Mouse (Mus musculus) hindbrain, embryonic 11.5 days (tissue): ENCODE data around the gene Foxn1. TPM values are rescaled to one million over a fixed set of nuclear protein-coding genes. Genes with fewer than 3 reads are reported as not detected.

ENCODE experiments used
- ATAC-seq: fragments of 200-750 bp; cut with Nextera tagmentation; 2 replicates; pipeline ENCODE4 v1.8.0; 2017; ENCODE audit warnings: mild to moderate bottlenecking, moderate TSS enrichment, moderate library complexity; ENCODE audit not compliant: low FRiP score
- DNase-seq: peaks from one replicate; pipeline ENCODE4 v3.0.0-alpha.2; 2015; ENCODE audit warnings: low spot score
- H3K27ac ChIP-seq: fragments of 300-500 bp; sonication (generic); 2 replicates; pipeline ENCODE4 v1.5.1; 2014; ENCODE audit warnings: mild to moderate bottlenecking, low read depth, low read length
- H3K27me3 ChIP-seq: fragments of 300-500 bp; sonication (generic); 2 replicates; pipeline ENCODE4 v1.6.1; 2014; ENCODE audit warnings: mild to moderate bottlenecking, low read length, moderate library complexity, mixed read lengths; ENCODE audit not compliant: control insufficient read depth, insufficient read depth
- H3K36me3 ChIP-seq: fragments of 300-500 bp; sonication (generic); 2 replicates; pipeline ENCODE4 v1.6.1; 2014; ENCODE audit warnings: mild to moderate bottlenecking, low read length, moderate library complexity, mixed read lengths; ENCODE audit not compliant: control insufficient read depth, insufficient read depth
- H3K4me1 ChIP-seq: fragments of 300-500 bp; sonication (generic); replicated peaks from 2 replicates; pipeline ENCODE4 v1.6.1; 2014; ENCODE audit warnings: low read length, mixed read lengths; ENCODE audit not compliant: control insufficient read depth, insufficient read depth
- H3K4me2 ChIP-seq: fragments of 300-500 bp; sonication (generic); replicated peaks from 2 replicates; pipeline ENCODE4 v1.6.1; 2014; ENCODE audit warnings: mild to moderate bottlenecking, low read depth, low read length
- H3K4me3 ChIP-seq: fragments of 300-500 bp; sonication (generic); 2 replicates; pipeline ENCODE4 v1.5.1; 2014; ENCODE audit warnings: low read depth, low read length
- H3K9ac ChIP-seq: fragments of 300-500 bp; sonication (generic); 2 replicates; pipeline ENCODE4 v1.6.1; 2014; ENCODE audit warnings: low read depth, low read length
- H3K9me3 ChIP-seq: fragments of 300-500 bp; sonication (generic); 2 replicates; pipeline ENCODE4 v1.6.1; 2016; ENCODE audit warnings: low read length; ENCODE audit not compliant: control insufficient read depth
- WGBS: fragments of 180-500 bp; shearing (Covaris S2); extraction: QIAGEN DNeasy Blood & Tissue Kit; methylation state at CpG from one replicate; pipeline ENCODE4 v1.1.7; 2014; 5-methylcytosine and 5-hydroxymethylcytosine counted together
- polyA plus RNA-seq: library from polyadenylated mRNA; unstranded; fragments of >200 nt; fragmentation: Nextera tagmentation; extraction: Ambion mirVana; gene quantifications from 2 replicates; pipeline ENCODE4 v1.2.1, GENCODE M21; 2014

Foxn1 gene
- polyA plus RNA-seq, 1 experiment from 2014 or later, result 0.05 TPM

DNA sequence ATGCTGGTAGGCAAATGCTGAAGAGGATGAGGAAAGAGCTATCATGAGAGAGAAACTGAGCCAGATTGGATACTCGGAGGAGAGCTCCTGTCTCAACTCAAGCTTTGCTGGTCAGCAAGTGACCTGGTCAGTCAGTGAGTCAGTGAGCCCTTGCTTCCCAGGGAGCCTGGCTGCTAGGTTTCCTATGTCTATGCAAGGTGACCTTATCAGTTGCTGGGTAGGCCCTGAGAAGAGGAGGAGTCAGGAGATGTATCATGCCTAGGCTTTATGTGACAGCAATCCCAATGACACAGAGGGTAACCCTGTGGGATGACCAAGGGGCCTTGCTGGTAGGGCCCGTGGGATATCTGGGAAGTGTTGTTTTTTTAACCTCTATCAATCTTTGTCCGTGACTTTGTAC, 14.2 kb downstream of the Foxn1 start:
- no peaks in the 10 kb centered on the region for H3K27me3 ChIP-seq
- 78% methylated on average over 3 of the region's 3 CpGs for WGBS
- no peak for DNase-seq

DNA sequence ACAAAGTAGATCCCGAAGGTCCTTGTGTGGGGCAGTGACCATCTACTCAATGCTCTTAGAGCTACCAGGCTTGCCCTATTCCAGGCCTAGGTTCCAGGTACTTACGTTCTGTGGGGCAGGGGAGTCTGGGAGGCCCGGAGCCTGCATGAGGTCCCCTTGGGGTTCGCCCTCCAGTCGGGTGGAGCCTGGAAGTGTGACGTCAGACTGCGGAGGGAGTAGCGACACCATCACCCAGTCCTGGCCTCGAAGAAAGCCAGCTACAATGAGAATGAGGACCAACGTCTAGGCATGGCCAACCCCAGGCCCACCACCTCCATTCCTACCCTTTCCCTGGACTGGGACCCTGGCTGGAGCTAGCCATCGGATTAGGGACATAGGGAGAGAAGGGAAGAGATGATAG, 14.6 kb downstream of the Foxn1 start:
- no peak for ATAC-seq
- Histone ChIP-seq H3K36me3 (no peaks in the 10 kb centered on the region), H3K27me3 (no peaks in the 10 kb centered on the region), H3K27ac (no peak overlapping the region), H3K4me1 (0 out of 2 replicates have a peak, but pooled peaks cover 2% of the 10 kb centered on the region), H3K9ac (no peak overlapping the region), H3K9me3 (no peaks in the 10 kb centered on the region), H3K4me2 (no peak overlapping the region), H3K4me3 (no peak overlapping the region)
- DNase-seq, result no peak
- 89% methylated on average over 11 of the region's 11 CpGs for WGBS

More for the DNA sequence above, 14.2 kb downstream of the Foxn1 start:
- Histone ChIP-seq H3K27ac (no peak overlapping the region), H3K9me3 (no peaks in the 10 kb centered on the region), H3K4me2 (no peak overlapping the region), H3K4me3 (no peak overlapping the region), H3K9ac (no peak overlapping the region), H3K4me1 (0 out of 2 replicates have a peak, but pooled peaks cover 2% of the 10 kb centered on the region), H3K36me3 (no peaks in the 10 kb centered on the region)
- ATAC-seq, result no peak

GRCm38 (mm10) chr11:78370389-78370788, 16.0 kb downstream of the Foxn1 start:
- ATAC-seq (no peak), DNase-seq (no peak)
- Histone ChIP-seq H3K36me3 (no peaks in the 10 kb centered on the region), H3K27ac (no peak overlapping the region), H3K4me1 (0 out of 2 replicates have a peak, but pooled peaks cover 2% of the 10 kb centered on the region), H3K4me2 (no peak overlapping the region), H3K27me3 (no peaks in the 10 kb centered on the region), H3K9ac (no peak overlapping the region), H3K9me3 (no peaks in the 10 kb centered on the region), H3K4me3 (no peak overlapping the region)
- WGBS, result 73% methylated on average over 1 of the region's 1 CpGs

DNA sequence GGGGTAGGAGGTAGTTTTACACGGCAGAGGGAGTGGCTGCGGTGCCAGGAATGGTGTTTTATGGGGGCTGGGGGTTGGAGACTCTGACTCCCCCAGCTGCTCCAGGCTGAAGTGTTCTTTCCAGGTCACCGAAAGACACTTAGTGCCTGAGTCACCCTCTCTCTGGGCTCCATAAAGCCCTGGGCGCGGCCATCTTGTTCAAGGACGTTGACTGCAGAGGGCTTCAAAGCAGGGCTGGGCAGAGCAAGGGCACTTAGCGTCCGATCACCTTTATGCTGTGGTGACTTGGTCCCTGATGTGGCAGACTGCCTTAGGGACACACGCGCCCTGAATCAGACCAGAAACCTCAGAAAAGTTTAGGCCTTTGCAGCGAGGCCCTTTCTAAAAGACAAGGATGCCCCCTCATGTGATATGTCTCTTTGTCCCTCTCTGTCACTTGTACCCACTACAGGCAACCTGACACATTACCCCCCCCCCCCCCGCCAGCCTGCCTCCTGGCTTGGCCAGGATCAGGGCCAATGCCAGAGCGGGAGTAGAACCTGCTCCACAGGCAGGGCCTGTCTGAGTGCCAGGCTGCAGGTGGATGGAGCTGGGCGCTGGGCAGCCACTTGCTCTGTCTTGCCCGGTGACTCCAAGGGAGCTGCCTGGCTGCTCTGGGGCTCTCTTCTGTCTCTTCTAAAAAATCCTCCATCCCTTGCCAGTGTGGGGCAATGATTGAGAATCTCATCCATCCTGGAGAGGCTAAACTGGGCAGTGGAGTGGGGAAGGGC, 18.7 kb downstream of the Foxn1 start:
- H3K27me3 ChIP-seq, result no peaks in the 10 kb centered on the region

DNA sequence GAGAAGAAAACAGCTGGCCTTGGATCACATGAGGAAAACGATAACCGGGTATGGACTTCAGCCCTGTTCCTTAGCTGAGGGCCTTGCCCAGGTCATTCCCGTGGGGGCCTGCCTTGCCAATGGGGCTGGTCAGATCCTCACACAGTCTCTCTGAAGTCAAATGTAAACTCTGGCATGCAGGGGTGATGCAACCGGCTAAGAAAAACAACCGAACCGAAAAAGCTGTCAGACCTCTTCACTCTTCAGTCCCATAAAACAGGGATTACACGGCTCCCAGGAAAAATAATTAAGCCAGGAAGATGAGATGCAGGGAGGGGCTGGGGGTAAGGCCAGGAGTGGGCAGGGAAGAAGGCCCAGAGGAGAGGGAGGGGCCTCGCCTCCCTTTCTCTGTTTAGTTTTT, 22.3 kb downstream of the Foxn1 start:
- WGBS, result 57% methylated on average over 8 of the region's 8 CpGs
- Histone ChIP-seq H3K4me2 (no peak overlapping the region), H3K4me1 (no peaks in the 10 kb centered on the region), H3K27me3 (no peaks in the 10 kb centered on the region), H3K27ac (no peak overlapping the region), H3K9me3 (no peaks in the 10 kb centered on the region), H3K4me3 (no peak overlapping the region), H3K36me3 (no peaks in the 10 kb centered on the region), H3K9ac (no peak overlapping the region)
- DNase-seq (no peak), ATAC-seq (no peak)

More for the DNA sequence above, 18.7 kb downstream of the Foxn1 start:
- no peak for DNase-seq
- H3K4me3 ChIP-seq, result no peak overlapping the region
- H3K9ac ChIP-seq, result no peak overlapping the region
- H3K36me3 ChIP-seq, result no peaks in the 10 kb centered on the region
- H3K4me1 ChIP-seq, result 0 out of 2 replicates have a peak, but pooled peaks cover 2% of the 10 kb centered on the region
- H3K4me2 ChIP-seq, result no peak overlapping the region
- 88% methylated on average over 14 of the region's 15 CpGs for WGBS
- no peaks in the 10 kb centered on the region for H3K9me3 ChIP-seq
- H3K27ac ChIP-seq, result no peak overlapping the region
- ATAC-seq, result no peak

DNA sequence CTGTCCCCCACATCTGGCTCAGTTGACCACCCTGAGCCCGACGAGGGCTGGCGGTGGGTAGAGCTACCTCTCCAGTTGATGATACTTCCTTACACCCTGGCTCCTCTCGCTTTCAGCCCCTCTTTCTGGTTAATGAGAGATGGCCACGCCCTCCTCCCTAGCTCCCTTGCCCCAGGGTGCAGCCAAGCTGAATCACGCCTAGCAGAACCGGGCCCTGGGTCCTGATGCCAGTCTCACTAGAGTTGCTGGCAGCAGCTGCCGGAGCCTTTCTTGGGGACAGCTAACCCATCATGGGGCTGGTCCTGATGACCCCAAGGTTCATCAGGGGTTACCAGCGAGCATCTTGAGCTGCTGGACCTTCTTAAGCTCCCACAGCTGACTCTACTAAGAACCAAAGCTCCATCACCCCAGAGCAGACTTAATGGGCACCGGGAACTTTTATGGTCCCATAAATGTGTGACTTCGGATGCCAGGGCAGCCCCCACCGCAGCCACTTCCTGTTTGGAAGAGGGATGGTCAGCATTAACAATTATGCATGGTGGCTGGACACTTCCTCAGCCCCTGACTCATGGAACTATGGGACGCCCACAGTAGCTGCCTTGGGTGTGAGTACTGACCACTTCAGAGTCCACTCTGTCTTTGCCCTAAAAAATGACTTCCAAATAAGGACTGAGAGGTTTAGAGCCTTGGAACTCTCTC, 22.9 kb downstream of the Foxn1 start:
- no peak for ATAC-seq
- H3K4me1 ChIP-seq, result no peaks in the 10 kb centered on the region
- WGBS, result 76% methylated on average over 13 of the region's 13 CpGs

GRCm38 (mm10) chr11:78360789-78361131, 25.6 kb downstream of the Foxn1 start:
- no peak for ATAC-seq
- Histone ChIP-seq H3K27ac (no peak overlapping the region), H3K9ac (no peak overlapping the region), H3K27me3 (no peaks in the 10 kb centered on the region), H3K36me3 (no peaks in the 10 kb centered on the region), H3K4me2 (no peak overlapping the region), H3K9me3 (no peaks in the 10 kb centered on the region), H3K4me3 (no peak overlapping the region), H3K4me1 (no peaks in the 10 kb centered on the region)
- 57% methylated on average over 2 of the region's 2 CpGs for WGBS
- no peak for DNase-seq

More for the DNA sequence above, 22.9 kb downstream of the Foxn1 start:
- H3K9ac ChIP-seq, result no peak overlapping the region
- H3K9me3 ChIP-seq, result no peaks in the 10 kb centered on the region
- no peak overlapping the region for H3K4me3 ChIP-seq
- no peaks in the 10 kb centered on the region for H3K27me3 ChIP-seq
- H3K4me2 ChIP-seq, result no peak overlapping the region
- H3K27ac ChIP-seq, result no peak overlapping the region
- no peaks in the 10 kb centered on the region for H3K36me3 ChIP-seq
- DNase-seq, result no peak

DNA sequence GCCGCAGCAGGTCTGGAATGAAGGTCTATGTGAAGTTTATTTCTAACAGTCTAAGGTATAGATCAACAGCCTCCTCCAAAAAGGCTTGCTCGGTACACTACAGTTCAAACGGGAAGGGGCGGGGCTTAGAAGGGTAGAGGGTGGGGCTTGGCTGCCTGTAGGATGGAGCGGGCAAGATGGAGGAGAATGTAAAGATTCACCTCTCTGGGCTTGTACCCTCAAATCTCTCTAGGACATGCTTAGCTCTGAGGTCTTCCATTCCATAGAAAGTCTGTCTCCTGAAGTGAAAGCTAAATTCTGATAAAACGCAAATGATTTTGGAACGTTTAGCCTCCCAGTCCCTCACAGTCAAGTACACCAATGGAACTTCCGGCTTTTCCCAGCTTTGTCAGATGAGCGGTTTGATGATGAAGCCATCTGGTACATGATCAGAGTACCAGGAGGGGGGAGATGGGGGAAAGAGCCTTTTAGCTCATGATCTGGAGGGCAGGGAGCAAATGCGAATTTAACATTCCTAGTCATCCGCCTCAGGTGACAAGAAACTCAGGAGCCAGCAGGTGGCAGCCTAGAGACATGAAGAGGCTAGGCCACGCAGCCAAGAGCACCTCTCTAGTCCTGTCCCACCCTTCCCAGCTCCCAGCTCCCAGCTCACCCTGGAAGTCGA, 26.1 kb downstream of the Foxn1 start:
- ATAC-seq, result peak; percentile 68; the same call in 1 of the 2 replicates
- WGBS, result 15% methylated on average over 13 of the region's 13 CpGs
- no peak overlapping the region for H3K27ac ChIP-seq

More for the DNA sequence above, 26.1 kb downstream of the Foxn1 start:
- peak; percentile 85 for DNase-seq
- no peaks in the 10 kb centered on the region for H3K36me3 ChIP-seq
- no peak overlapping the region for H3K9ac ChIP-seq
- peak overlapping the region; percentile 34; the same call in 1 of the 2 replicates for H3K4me2 ChIP-seq
- peak overlapping the region; percentile 21 for H3K4me3 ChIP-seq
- no peaks in the 10 kb centered on the region for H3K27me3 ChIP-seq
- H3K4me1 ChIP-seq, result no peaks in the 10 kb centered on the region
- H3K9me3 ChIP-seq, result no peaks in the 10 kb centered on the region
